Mouse (Mus musculus) urinary bladder, postnatal 4 days (tissue): ENCODE measurements at regions not wholly inside any gene's neighbourhood (a gene's known extent, or its start where the extent isn't known, plus 50 kb on each side); places are given as distances from the start of the nearest gene placed in this dataset.

ENCODE experiments used
- DNase-seq, 2 experiments: peaks; one replicate each; pipeline ENCODE4 v3.0.0; 2021 to 2022; ENCODE audit warnings: low spot score in 2 of 2

DNA sequence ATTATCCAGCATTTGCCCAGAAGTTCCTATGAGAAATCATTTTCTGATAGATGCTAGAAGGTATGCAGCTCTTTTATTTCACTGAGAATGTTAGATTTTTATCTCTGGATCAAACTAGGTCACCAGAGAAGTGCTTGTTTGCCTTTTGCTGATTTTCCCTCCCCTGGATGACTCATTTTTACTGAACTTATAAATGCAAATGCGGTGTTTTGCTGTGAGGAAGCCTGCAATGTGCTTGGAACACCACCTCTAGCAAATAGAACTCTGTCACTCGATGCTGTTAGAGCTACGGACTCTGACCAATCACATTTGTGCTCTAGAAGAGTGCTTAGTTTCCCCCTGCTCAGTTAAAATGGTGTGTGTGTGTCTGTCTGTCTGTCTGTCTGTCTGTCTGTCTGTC lies 257.2 kb downstream of the Fzd1 start:
- no peak for DNase-seq

DNA sequence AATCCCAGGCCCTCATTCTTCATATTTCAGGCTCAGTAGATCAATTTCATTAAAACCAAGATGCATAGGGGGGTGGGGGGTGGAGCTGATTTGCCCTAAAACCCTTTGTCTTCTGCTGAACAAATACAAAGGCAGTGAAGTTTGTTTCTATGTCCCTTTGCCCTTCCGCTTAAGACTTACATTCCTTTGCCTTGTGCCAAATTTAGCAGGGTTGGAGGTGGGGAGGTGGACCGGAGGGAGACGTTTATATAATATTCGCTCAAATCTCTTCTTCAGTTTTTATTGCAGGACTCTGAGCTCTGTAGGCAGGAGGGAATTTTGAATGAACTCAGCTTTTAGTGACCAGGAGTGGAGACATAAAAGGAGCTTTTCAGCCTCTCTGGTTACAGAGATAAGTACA lies 258.8 kb downstream of the Fzd1 start:
- no peak for DNase-seq

DNA sequence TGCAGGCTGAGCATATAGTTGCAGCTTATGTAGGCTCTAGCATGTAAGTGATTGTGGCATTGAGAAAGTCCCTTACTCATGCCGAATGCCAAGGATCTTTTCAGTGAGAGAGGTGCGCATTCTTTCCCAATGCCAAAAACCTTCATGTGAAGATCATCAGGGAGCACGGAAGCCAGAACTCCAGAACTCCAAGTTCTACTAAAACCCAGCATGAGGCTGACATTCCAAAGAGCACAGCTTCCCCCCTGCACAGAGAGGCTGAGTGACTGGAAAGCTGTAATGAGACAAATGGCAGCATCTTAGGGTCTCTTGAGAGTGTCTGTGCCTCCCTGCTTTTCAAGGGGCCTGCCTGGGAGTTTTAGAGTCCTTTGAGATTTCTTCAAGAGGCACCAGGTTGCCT lies 259.4 kb downstream of the Fzd1 start:
- DNase-seq: no peak

DNA sequence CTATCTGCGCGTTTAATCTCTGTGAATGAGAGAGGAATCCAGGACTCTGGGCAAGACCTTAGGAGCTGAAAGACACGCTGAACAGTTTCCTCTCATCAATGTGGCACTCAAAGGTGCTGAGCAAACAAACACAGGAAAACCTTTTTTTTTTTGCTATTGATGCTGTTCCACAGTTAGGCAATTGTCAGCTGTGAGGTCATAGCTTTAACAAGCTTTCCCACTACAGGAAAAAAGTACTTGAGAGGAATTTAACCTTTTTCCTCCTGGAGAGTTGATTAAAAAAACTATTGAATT lies 261.0 kb downstream of the Fzd1 start:
- no peak for DNase-seq

DNA sequence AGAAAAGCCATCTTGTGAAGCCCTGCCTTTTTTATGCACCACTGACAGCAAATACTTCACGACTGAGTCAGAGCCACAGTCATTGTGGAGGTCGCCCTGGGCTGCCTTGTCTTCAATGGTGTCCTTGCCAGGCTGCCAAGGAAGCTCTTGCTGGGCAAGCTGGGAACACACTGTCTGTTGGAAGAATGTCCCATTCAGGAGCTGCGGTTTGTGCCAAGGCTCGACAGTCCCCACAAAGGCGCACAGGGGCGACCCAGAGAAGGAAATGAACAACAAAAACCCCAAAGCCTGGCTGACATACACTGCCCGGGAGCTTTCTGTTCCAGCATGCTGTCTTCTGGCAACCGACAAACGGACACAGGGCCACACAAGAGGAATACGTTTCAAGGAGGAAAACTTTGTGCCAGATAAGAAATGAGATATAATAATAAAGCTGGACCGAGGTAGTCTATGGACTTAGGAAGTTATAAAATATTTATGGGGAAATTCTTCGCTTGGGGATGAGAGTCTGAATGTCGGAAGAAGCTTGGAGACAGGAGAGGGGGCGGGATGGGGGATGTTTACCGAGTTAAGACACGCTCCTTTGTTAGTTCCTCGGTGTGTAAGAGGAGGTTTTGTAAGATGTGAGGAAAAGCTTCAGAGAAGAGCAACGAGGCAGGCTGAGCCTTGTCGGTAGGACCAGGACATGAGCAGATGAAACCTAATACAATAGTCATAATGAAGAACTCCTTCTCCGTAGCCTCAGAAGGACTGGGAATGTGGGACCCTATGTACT lies 261.5 kb downstream of the Fzd1 start:
- DNase-seq: peak in 1 of 2 experiments; percentile 30

DNA sequence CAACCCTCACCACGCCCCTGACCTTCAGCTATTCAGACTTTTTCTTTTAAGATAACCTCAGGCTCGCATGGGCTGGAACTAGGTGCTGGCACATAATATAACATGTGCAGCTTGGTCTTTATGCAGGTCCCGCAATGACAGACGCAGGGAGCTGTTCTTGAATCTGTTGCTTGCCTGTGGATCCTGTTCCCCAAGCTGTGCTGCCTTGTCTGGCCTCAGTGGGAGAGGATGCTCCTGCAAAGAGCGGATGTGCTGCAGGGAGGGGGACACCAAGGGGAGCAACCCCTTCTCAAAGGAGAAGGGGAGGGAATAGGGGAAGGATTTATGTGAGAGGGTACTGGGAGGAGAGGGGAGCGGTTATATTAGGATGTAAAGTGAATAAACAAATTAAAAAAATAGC lies 262.4 kb downstream of the Fzd1 start:
- no peak for DNase-seq

DNA sequence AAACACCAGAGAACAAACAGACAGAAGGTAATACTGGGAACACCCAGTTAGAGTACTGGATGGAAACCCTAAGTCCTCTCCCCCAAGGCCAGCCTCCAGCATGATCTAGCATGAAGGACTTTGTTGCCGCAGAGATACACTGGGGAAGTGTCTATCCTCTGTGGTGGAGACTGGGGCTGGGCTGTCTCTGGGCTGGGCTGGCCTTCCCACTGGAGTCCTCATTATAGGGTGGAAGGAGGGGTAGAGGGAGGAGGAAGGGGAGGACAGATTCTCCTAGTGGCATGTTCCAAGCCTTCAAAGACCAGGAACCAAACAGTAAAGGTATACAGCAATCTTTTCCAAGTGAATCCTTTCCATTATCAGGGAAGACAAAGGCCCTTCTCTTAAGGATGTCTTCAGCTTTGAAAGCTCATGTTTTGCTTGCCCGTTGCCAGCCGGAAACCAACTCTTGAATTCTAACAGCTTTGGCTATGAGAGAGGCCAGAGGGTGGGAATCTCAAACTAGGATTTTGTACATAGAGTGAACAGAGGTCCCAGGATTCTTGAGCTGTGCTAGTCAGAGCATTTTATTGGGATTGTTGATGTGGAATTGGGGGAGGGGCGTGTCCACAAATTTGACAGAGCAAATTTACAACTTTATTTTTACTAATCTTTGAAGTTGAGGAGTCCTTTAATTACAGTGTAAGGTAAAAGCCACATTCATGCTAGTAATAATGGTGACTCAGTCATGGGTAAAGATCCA lies 271.3 kb downstream of the Fzd1 start:
- DNase-seq: no peak

DNA sequence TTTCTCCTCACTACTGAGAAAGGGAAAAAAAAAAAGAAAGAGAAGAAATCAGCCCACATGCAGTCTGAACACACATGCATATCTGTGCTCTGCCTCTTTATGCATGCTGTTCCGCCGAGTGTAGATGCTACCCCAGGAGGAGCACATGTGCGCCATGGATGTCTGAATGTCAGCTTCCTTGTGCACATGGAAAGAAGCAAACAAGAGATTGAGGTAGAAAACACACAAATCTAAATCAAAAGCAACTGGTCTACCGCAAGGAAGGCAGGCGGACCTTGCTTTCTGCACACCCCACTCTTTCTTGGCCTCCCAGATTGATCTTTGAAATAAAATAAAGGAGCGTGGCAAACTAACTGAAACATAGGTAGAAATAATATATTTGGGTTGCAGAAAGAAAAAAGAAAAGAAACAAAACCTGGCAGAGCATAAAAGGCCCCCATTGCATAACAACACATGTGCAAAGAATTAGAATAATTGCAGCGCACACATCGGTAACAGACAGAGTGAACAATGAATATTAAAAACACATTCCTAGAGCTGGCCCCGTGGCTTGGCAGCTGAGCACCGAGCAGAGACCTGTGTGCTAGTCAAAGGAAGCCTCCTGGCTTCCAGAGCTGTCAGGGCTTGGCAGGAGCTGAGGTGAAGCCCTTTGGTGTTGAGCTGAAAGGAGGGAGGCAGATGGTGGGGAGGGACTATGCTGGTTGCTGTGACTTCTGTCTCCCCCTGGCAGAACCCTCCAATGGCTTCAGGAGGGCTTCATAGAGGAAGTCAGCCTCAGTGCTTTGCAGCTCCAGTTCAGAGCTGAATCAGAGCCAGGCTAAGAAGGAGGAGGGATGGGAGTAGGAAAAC lies 272.1 kb downstream of the Fzd1 start:
- DNase-seq: no peak

DNA sequence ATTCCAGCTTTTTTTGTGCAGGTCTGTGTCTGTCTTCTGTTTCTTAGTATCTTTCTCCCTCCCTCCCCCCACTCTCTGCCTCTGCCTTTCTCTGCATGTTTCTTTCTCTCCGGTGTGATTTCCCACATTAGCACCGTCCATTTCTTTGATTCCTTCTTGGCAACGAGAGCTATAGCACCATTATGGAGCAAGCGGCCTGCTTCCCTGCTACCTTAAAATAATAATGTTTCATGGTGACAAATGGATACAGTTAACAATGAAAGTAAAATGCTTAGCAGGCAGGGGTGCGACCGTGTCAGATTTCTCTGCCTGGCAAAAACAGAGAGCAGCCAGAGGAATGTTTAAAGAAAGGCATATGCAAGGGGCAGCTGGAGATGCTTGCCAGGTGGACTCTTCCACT lies 273.1 kb downstream of the Fzd1 start:
- DNase-seq: no peak

DNA sequence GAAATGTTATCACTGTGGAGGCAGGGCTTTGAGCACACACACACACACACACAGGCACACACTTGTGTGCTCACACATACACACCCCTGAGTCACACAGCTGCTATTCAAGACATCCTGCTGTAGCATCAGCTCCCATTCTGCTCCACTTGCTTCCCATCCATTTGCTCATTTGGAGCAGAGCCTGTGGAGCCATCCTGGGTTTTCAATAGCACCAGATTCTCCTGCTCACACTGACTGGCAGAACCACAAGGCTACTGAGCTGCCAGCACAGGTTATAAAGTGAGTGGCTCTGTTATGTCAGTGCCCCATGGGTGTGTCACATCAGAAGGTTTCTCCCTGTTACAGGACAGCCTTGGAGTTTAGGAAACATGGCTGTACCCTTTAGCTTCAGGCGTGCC lies 273.7 kb downstream of the Fzd1 start:
- no peak for DNase-seq

DNA sequence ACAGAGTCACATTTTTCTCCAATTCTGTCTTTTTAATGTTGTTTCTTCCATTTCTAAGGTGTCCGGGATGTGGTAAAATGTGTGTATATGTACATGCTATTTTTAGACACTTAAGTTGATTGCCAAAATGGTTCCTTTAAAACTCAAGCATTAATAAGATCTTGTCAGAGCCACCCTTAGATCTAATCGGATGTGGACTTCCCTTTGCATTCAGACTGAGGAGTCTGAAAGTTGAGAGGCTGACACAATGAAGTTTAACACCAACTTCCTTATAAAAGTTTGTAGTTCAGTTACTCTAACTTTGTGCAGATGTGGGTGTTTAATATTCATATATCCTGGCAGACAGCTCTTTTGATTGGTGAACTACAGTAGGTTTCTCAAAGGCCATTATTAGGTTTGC lies 282.1 kb downstream of the Mterf1b start:
- DNase-seq: no peak
